Mouse (Mus musculus): ENCODE data around the gene Mfn1. TPM values are rescaled to one million over a fixed set of nuclear protein-coding genes. Genes with fewer than 3 reads are reported as not detected.

Mfn1 gene
- polyA plus RNA-seq, 1 experiment from 2014 or later = 41.7 TPM

GRCm38 (mm10) chr3:32538091-32538490, 8.8 kb downstream of the Mfn1 start:
- 97% methylated on average over 5 of the region's 5 CpGs for WGBS
- Histone ChIP-seq H3K4me3 (replicated peaks; ENCODE audit: low read length) (no peak overlapping the region), H3K36me3 (replicated peaks; ENCODE audit: control insufficient read depth, insufficient read depth) (peaks cover 81% of the 10 kb centered on the region)

GRCm38 (mm10) chr3:32553061-32553460, 23.8 kb downstream of the Mfn1 start:
- H3K36me3 ChIP-seq (replicated peaks; ENCODE audit: control insufficient read depth, insufficient read depth) = peaks cover 44% of the 10 kb centered on the region

More at GRCm38 (mm10) chr3:32538091-32538490, 8.8 kb downstream of the Mfn1 start:
- Histone ChIP-seq H3K27ac (no peak overlapping the region), H3K9me3 (ENCODE audit: control insufficient read depth, low read length) (no peaks in the 10 kb centered on the region), H3K4me1 (replicated peaks; ENCODE audit: control insufficient read depth, insufficient read depth, low read length) (no peaks in the 10 kb centered on the region), H3K4me2 (replicated peaks) (no peak overlapping the region), H3K9ac (no peak overlapping the region), H3K27me3 (ENCODE audit: control insufficient read depth, insufficient read depth, low read length) (no peaks in the 10 kb centered on the region)
- no peak for ATAC-seq (ENCODE audit: low FRiP score)
- no peak for DNase-seq (ENCODE audit: low spot score)

GRCm38 (mm10) chr3:32563401-32563800, 34.1 kb downstream of the Mfn1 start:
- peaks cover 73% of the 10 kb centered on the region for H3K36me3 ChIP-seq (replicated peaks; ENCODE audit: control insufficient read depth, insufficient read depth)
- no peak overlapping the region for H3K4me3 ChIP-seq (replicated peaks; ENCODE audit: low read length)
- ATAC-seq (ENCODE audit: low FRiP score) (no peak), DNase-seq (ENCODE audit: low spot score) (no peak)
- no peaks in the 10 kb centered on the region for H3K27me3 ChIP-seq (ENCODE audit: control insufficient read depth, insufficient read depth, low read length)
- 94% methylated on average over 6 of the region's 6 CpGs for WGBS
- H3K4me1 ChIP-seq (replicated peaks; ENCODE audit: control insufficient read depth, insufficient read depth, low read length) = no peaks in the 10 kb centered on the region
- no peak overlapping the region for H3K9ac ChIP-seq
- H3K4me2 ChIP-seq (replicated peaks) = no peak overlapping the region
- H3K9me3 ChIP-seq (ENCODE audit: control insufficient read depth, low read length) = no peaks in the 10 kb centered on the region
- no peak overlapping the region for H3K27ac ChIP-seq

More at GRCm38 (mm10) chr3:32553061-32553460, 23.8 kb downstream of the Mfn1 start:
- Histone ChIP-seq H3K4me1 (replicated peaks; ENCODE audit: control insufficient read depth, insufficient read depth, low read length) (no peaks in the 10 kb centered on the region), H3K4me2 (replicated peaks) (no peak overlapping the region), H3K27me3 (ENCODE audit: control insufficient read depth, insufficient read depth, low read length) (no peaks in the 10 kb centered on the region), H3K4me3 (replicated peaks; ENCODE audit: low read length) (no peak overlapping the region), H3K9ac (no peak overlapping the region), H3K9me3 (ENCODE audit: control insufficient read depth, low read length) (no peaks in the 10 kb centered on the region), H3K27ac (no peak overlapping the region)
- DNase-seq (ENCODE audit: low spot score) (no peak), ATAC-seq (ENCODE audit: low FRiP score) (no peak)
- WGBS = 100% methylated on average over 1 of the region's 1 CpGs

- Histone ChIP-seq H3K9me3 (ENCODE audit: control insufficient read depth, low read length) (no peaks in the 10 kb centered on the region), H3K27ac (no peak overlapping the region), H3K27me3 (ENCODE audit: control insufficient read depth, insufficient read depth, low read length) (no peaks in the 10 kb centered on the region), H3K9ac (no peak overlapping the region), H3K4me1 (replicated peaks; ENCODE audit: control insufficient read depth, insufficient read depth, low read length) (no peaks in the 10 kb centered on the region), H3K36me3 (replicated peaks; ENCODE audit: control insufficient read depth, insufficient read depth) (peaks cover 85% of the 10 kb centered on the region), H3K4me2 (replicated peaks) (no peak overlapping the region), H3K4me3 (replicated peaks; ENCODE audit: low read length) (no peak overlapping the region)
- WGBS = 86% methylated on average over 2 of the region's 2 CpGs
- no peak for ATAC-seq (ENCODE audit: low FRiP score)
- no peak for DNase-seq (ENCODE audit: low spot score)
Observed at GRCm38 (mm10) chr3:32573086-32573485, 43.8 kb downstream of the Mfn1 start.

- H3K36me3 ChIP-seq (replicated peaks; ENCODE audit: control insufficient read depth, insufficient read depth) = peaks cover 85% of the 10 kb centered on the region
Observed at GRCm38 (mm10) chr3:32573881-32574280, 44.6 kb downstream of the Mfn1 start.

GRCm38 (mm10) chr3:32575151-32575550, 45.9 kb downstream of the Mfn1 start:
- no peaks in the 10 kb centered on the region for H3K9me3 ChIP-seq (ENCODE audit: control insufficient read depth, low read length)
- ATAC-seq (ENCODE audit: low FRiP score) (no peak), DNase-seq (ENCODE audit: low spot score) (no peak)
- peaks cover 82% of the 10 kb centered on the region for H3K36me3 ChIP-seq (replicated peaks; ENCODE audit: control insufficient read depth, insufficient read depth)
- WGBS = 95% methylated on average over 3 of the region's 3 CpGs
- H3K27ac ChIP-seq = no peak overlapping the region
- no peaks in the 10 kb centered on the region for H3K27me3 ChIP-seq (ENCODE audit: control insufficient read depth, insufficient read depth, low read length)
- H3K4me2 ChIP-seq (replicated peaks) = no peak overlapping the region
- no peak overlapping the region for H3K9ac ChIP-seq
- H3K4me3 ChIP-seq (replicated peaks; ENCODE audit: low read length) = no peak overlapping the region
- no peaks in the 10 kb centered on the region for H3K4me1 ChIP-seq (replicated peaks; ENCODE audit: control insufficient read depth, insufficient read depth, low read length)

More at GRCm38 (mm10) chr3:32573881-32574280, 44.6 kb downstream of the Mfn1 start:
- DNase-seq (ENCODE audit: low spot score) (no peak), ATAC-seq (ENCODE audit: low FRiP score) (no peak)
- no peak overlapping the region for H3K9ac ChIP-seq
- H3K4me2 ChIP-seq (replicated peaks) = no peak overlapping the region
- H3K4me1 ChIP-seq (replicated peaks; ENCODE audit: control insufficient read depth, insufficient read depth, low read length) = no peaks in the 10 kb centered on the region
- H3K27me3 ChIP-seq (ENCODE audit: control insufficient read depth, insufficient read depth, low read length) = no peaks in the 10 kb centered on the region
- H3K27ac ChIP-seq = no peak overlapping the region
- no peak overlapping the region for H3K4me3 ChIP-seq (replicated peaks; ENCODE audit: low read length)
- H3K9me3 ChIP-seq (ENCODE audit: control insufficient read depth, low read length) = no peaks in the 10 kb centered on the region
- 47% methylated on average over 9 of the region's 9 CpGs for WGBS

- 90% methylated on average over 5 of the region's 5 CpGs for WGBS
- Histone ChIP-seq H3K36me3 (replicated peaks; ENCODE audit: control insufficient read depth, insufficient read depth) (peaks cover 91% of the 10 kb centered on the region), H3K9me3 (ENCODE audit: control insufficient read depth, low read length) (no peaks in the 10 kb centered on the region), H3K4me1 (replicated peaks; ENCODE audit: control insufficient read depth, insufficient read depth, low read length) (no peaks in the 10 kb centered on the region), H3K27ac (no peak overlapping the region), H3K4me3 (replicated peaks; ENCODE audit: low read length) (no peak overlapping the region), H3K9ac (no peak overlapping the region), H3K4me2 (replicated peaks) (no peak overlapping the region), H3K27me3 (ENCODE audit: control insufficient read depth, insufficient read depth, low read length) (no peaks in the 10 kb centered on the region)
- DNase-seq (ENCODE audit: low spot score) = no peak
- ATAC-seq (ENCODE audit: low FRiP score) = no peak
Observed at GRCm38 (mm10) chr3:32578772-32579171, 49.5 kb downstream of the Mfn1 start.

- Histone ChIP-seq H3K27ac (no peak overlapping the region), H3K9me3 (ENCODE audit: control insufficient read depth, low read length) (no peaks in the 10 kb centered on the region), H3K4me2 (replicated peaks) (no peak overlapping the region), H3K4me1 (replicated peaks; ENCODE audit: control insufficient read depth, insufficient read depth, low read length) (no peaks in the 10 kb centered on the region), H3K36me3 (replicated peaks; ENCODE audit: control insufficient read depth, insufficient read depth) (peaks cover 89% of the 10 kb centered on the region), H3K9ac (no peak overlapping the region), H3K27me3 (ENCODE audit: control insufficient read depth, insufficient read depth, low read length) (no peaks in the 10 kb centered on the region), H3K4me3 (replicated peaks; ENCODE audit: low read length) (no peak overlapping the region)
- 91% methylated on average over 3 of the region's 3 CpGs for WGBS
- no peak for ATAC-seq (ENCODE audit: low FRiP score)
- no peak for DNase-seq (ENCODE audit: low spot score)
Observed at GRCm38 (mm10) chr3:32580738-32581137, 51.5 kb downstream of the Mfn1 start.

GRCm38 (mm10) chr3:32581911-32582310, 52.6 kb downstream of the Mfn1 start:
- Histone ChIP-seq H3K4me2 (replicated peaks) (no peak overlapping the region), H3K4me1 (replicated peaks; ENCODE audit: control insufficient read depth, insufficient read depth, low read length) (no peaks in the 10 kb centered on the region), H3K27ac (no peak overlapping the region), H3K9me3 (ENCODE audit: control insufficient read depth, low read length) (no peaks in the 10 kb centered on the region), H3K4me3 (replicated peaks; ENCODE audit: low read length) (no peak overlapping the region), H3K9ac (no peak overlapping the region), H3K27me3 (ENCODE audit: control insufficient read depth, insufficient read depth, low read length) (no peaks in the 10 kb centered on the region), H3K36me3 (replicated peaks; ENCODE audit: control insufficient read depth, insufficient read depth) (peaks cover 88% of the 10 kb centered on the region)
- 91% methylated on average over 3 of the region's 3 CpGs for WGBS
- no peak for ATAC-seq (ENCODE audit: low FRiP score)
- DNase-seq (ENCODE audit: low spot score) = no peak

GRCm38 (mm10) chr3:32583489-32583888, 54.2 kb downstream of the Mfn1 start:
- Histone ChIP-seq H3K4me1 (replicated peaks; ENCODE audit: control insufficient read depth, insufficient read depth, low read length) (no peaks in the 10 kb centered on the region), H3K36me3 (replicated peaks; ENCODE audit: control insufficient read depth, insufficient read depth) (peaks cover 88% of the 10 kb centered on the region)

More at GRCm38 (mm10) chr3:32583489-32583888, 54.2 kb downstream of the Mfn1 start:
- DNase-seq (ENCODE audit: low spot score) (no peak), ATAC-seq (ENCODE audit: low FRiP score) (no peak)
- H3K27me3 ChIP-seq (ENCODE audit: control insufficient read depth, insufficient read depth, low read length) = no peaks in the 10 kb centered on the region
- H3K9ac ChIP-seq = no peak overlapping the region
- H3K4me2 ChIP-seq (replicated peaks) = no peak overlapping the region
- H3K27ac ChIP-seq = no peak overlapping the region
- H3K9me3 ChIP-seq (ENCODE audit: control insufficient read depth, low read length) = no peaks in the 10 kb centered on the region
- H3K4me3 ChIP-seq (replicated peaks; ENCODE audit: low read length) = no peak overlapping the region
- WGBS = 87% methylated on average over 4 of the region's 4 CpGs

All from hindbrain, embryonic 14.5 days (tissue).